Mouse (Mus musculus) liver, embryonic 12.5 days (tissue): ENCODE data around the gene Ptcra. TPM values are rescaled to one million over a fixed set of nuclear protein-coding genes. Genes with fewer than 3 reads are reported as not detected.
A peak's percentile ranks its signal among the peaks of the same experiment; 100 is the strongest.

Experiments used
- ATAC-seq: fragments of 200-750 bp; cut with Nextera tagmentation; 2 replicates; pipeline ENCODE4 v1.8.0; 2017; ENCODE audit warnings: moderate number of reproducible peaks, mild to moderate bottlenecking, moderate library complexity
- H3K27ac ChIP-seq: fragments of 300-500 bp; sonication (generic); 2 replicates; pipeline ENCODE4 v1.5.1; 2016; ENCODE audit warnings: mild to moderate bottlenecking
- H3K27me3 ChIP-seq: fragments of 300-500 bp; sonication (generic); replicated peaks from 2 replicates; pipeline ENCODE4 v1.6.1; 2016; ENCODE audit warnings: mild to moderate bottlenecking, moderate library complexity
- H3K36me3 ChIP-seq: fragments of 300-500 bp; sonication (generic); 2 replicates; pipeline ENCODE4 v1.6.1; 2016; ENCODE audit warnings: mild to moderate bottlenecking, moderate library complexity
- H3K4me1 ChIP-seq: fragments of 300-500 bp; sonication (generic); 2 replicates; pipeline ENCODE4 v1.6.1; 2016
- H3K4me2 ChIP-seq: fragments of 300-500 bp; sonication (generic); 2 replicates; pipeline ENCODE4 v1.6.1; 2016; ENCODE audit warnings: mild to moderate bottlenecking, moderate library complexity
- H3K4me3 ChIP-seq: fragments of 300-500 bp; sonication (generic); 2 replicates; pipeline ENCODE4 v1.5.1; 2016; ENCODE audit warnings: mild to moderate bottlenecking, moderate library complexity
- H3K9ac ChIP-seq: fragments of 300-500 bp; sonication (generic); 2 replicates; pipeline ENCODE4 v1.6.1; 2016; ENCODE audit warnings: mild to moderate bottlenecking, moderate library complexity
- H3K9me3 ChIP-seq: fragments of 300-500 bp; sonication (generic); replicated peaks from 2 replicates; pipeline ENCODE4 v1.6.1; 2016; ENCODE audit warnings: mild to moderate bottlenecking, moderate library complexity
- WGBS: fragments of 180-500 bp; shearing (Covaris S2); methylation state at CpG from one replicate; pipeline ENCODE4 v1.1.7; 2016; ENCODE audit not compliant: insufficient replicate concordance; 5-methylcytosine and 5-hydroxymethylcytosine counted together
- polyA plus RNA-seq: library from polyadenylated mRNA; unstranded; fragments of >200 nt; fragmentation: Nextera tagmentation; extraction: Ambion mirVana; gene quantifications from 2 replicates; pipeline ENCODE4 v1.2.1, GENCODE M21; 2016

Gene Ptcra
- polyA plus RNA-seq, 1 experiment from 2014 or later = 0.62 TPM

- Histone ChIP-seq H3K27me3 (no peaks in the 10 kb centered on the region), H3K27ac (peak overlapping the region; percentile 86), H3K9ac (peak overlapping the region; percentile 75), H3K4me2 (peak overlapping the region; percentile 70), H3K4me1 (peaks cover 29% of the 10 kb centered on the region), H3K36me3 (peaks cover 31% of the 10 kb centered on the region), H3K4me3 (peak overlapping the region; percentile 75), H3K9me3 (no peaks in the 10 kb centered on the region)
- ATAC-seq = peak; percentile 3; the same call in 1 of the 2 replicates
- WGBS = 68% methylated on average over 2 of the region's 2 CpGs
These were observed 19.7 kb upstream of the Ptcra start for GRCm38 (mm10) chr17:46783222-46783565.

GRCm38 (mm10) chr17:46782341-46783221 lies 19.1 kb upstream of the Ptcra start, which contains the start of gene Rpl7l1:
Gene Rpl7l1, minus strand, starts transcription at chr17:46782672.
- Histone ChIP-seq H3K9ac (peak within 1 kb of the TSS; percentile 75), H3K27ac (peak within 1 kb of the TSS; percentile 86), H3K4me2 (peak within 1 kb of the TSS; percentile 70), H3K4me3 (peak within 1 kb of the TSS; percentile 75), H3K4me1 (peaks cover 29% of the 10 kb centered on the region), H3K27me3 (no peaks in the 10 kb centered on the region), H3K9me3 (no peaks in the 10 kb centered on the region), H3K36me3 (peaks cover 37% of the 10 kb centered on the region)
- under 1% methylated on average over 44 of the region's 44 CpGs for WGBS
- ATAC-seq = peak; percentile 93

- peak overlapping the region; percentile 75 for H3K9ac ChIP-seq
- WGBS = 3% methylated on average over 11 of the region's 11 CpGs
- no peak for ATAC-seq
These were observed 18.4 kb upstream of the Ptcra start for GRCm38 (mm10) chr17:46781876-46782275.

GRCm38 (mm10) chr17:46776087-46776486 lies 12.6 kb upstream of the Ptcra start:
- ATAC-seq = no peak
- H3K9ac ChIP-seq = no peak overlapping the region
- no peaks in the 10 kb centered on the region for H3K27me3 ChIP-seq
- no peak overlapping the region for H3K4me3 ChIP-seq
- no peaks in the 10 kb centered on the region for H3K9me3 ChIP-seq
- peaks cover 34% of the 10 kb centered on the region for H3K4me1 ChIP-seq
- no peak overlapping the region for H3K4me2 ChIP-seq
- H3K27ac ChIP-seq = no peak overlapping the region
- 87% methylated on average over 3 of the region's 3 CpGs for WGBS
- H3K36me3 ChIP-seq = peaks cover 70% of the 10 kb centered on the region

More at GRCm38 (mm10) chr17:46781876-46782275, 18.4 kb upstream of the Ptcra start:
- Histone ChIP-seq H3K36me3 (peaks cover 44% of the 10 kb centered on the region), H3K27me3 (no peaks in the 10 kb centered on the region), H3K4me3 (peak overlapping the region; percentile 75), H3K4me2 (peak overlapping the region; percentile 70), H3K9me3 (no peaks in the 10 kb centered on the region), H3K27ac (peak overlapping the region; percentile 86), H3K4me1 (peaks cover 23% of the 10 kb centered on the region)

- Histone ChIP-seq H3K36me3 (peaks cover 60% of the 10 kb centered on the region), H3K9me3 (no peaks in the 10 kb centered on the region), H3K27ac (no peak overlapping the region), H3K27me3 (no peaks in the 10 kb centered on the region), H3K4me1 (peaks cover 30% of the 10 kb centered on the region), H3K4me3 (no peak overlapping the region), H3K4me2 (no peak overlapping the region), H3K9ac (no peak overlapping the region)
- no peak for ATAC-seq
- WGBS = 85% methylated on average over 9 of the region's 9 CpGs
These were observed 11.6 kb upstream of the Ptcra start for GRCm38 (mm10) chr17:46775070-46775469.

- Histone ChIP-seq H3K4me2 (peak overlapping the region; percentile 92), H3K27ac (peak overlapping the region; percentile 87; the same call in 1 of the 2 replicates), H3K4me3 (peak overlapping the region; percentile 92), H3K9me3 (no peaks in the 10 kb centered on the region), H3K9ac (peak overlapping the region; percentile 86; the same call in 1 of the 2 replicates), H3K4me1 (peaks cover 30% of the 10 kb centered on the region), H3K27me3 (no peaks in the 10 kb centered on the region), H3K36me3 (peaks cover 51% of the 10 kb centered on the region)
- 0 out of 2 replicates have a peak, but pooled peaks have one; percentile 0 for ATAC-seq
- 42% methylated on average over 2 of the region's 2 CpGs for WGBS
These were observed 10.6 kb upstream of the Ptcra start for GRCm38 (mm10) chr17:46774131-46774472.

- whole genome bisulfite sequencing = 5% methylated on average over 19 of the region's 20 CpGs
- H3K27me3 ChIP-seq = no peaks in the 10 kb centered on the region
- H3K4me1 ChIP-seq = peaks cover 30% of the 10 kb centered on the region
- H3K36me3 ChIP-seq = peaks cover 45% of the 10 kb centered on the region
- H3K9me3 ChIP-seq = no peaks in the 10 kb centered on the region
- peak overlapping the region; percentile 87 for H3K27ac ChIP-seq
- H3K9ac ChIP-seq = peak overlapping the region; percentile 86
- H3K4me3 ChIP-seq = peak overlapping the region; percentile 92
- peak overlapping the region; percentile 92 for H3K4me2 ChIP-seq
- ATAC-seq = peak; percentile 37
These were observed 10.0 kb upstream of the Ptcra start for GRCm38 (mm10) chr17:46773278-46774130.

- H3K4me1 ChIP-seq = peaks cover 36% of the 10 kb centered on the region
- peak within 1 kb of the TSS; percentile 92 for H3K4me3 ChIP-seq
- no peaks in the 10 kb centered on the region for H3K9me3 ChIP-seq
- under 1% methylated on average over 50 of the region's 50 CpGs for WGBS
- no peaks in the 10 kb centered on the region for H3K27me3 ChIP-seq
- H3K9ac ChIP-seq = peak within 1 kb of the TSS; percentile 86
- peak; percentile 85 for ATAC-seq
- H3K4me2 ChIP-seq = peak within 1 kb of the TSS; percentile 92
- peak within 1 kb of the TSS; percentile 87 for H3K27ac ChIP-seq
- peaks cover 36% of the 10 kb centered on the region for H3K36me3 ChIP-seq
These were observed 9.1 kb upstream of the Ptcra start, which contains the start of gene 2310039H08Rik for GRCm38 (mm10) chr17:46772404-46773277. Gene 2310039H08Rik, plus strand, starts transcription at chr17:46772635.

GRCm38 (mm10) chr17:46772038-46772403 lies 8.5 kb upstream of the Ptcra start:
- peaks cover 30% of the 10 kb centered on the region for H3K36me3 ChIP-seq
- WGBS = 5% methylated on average over 5 of the region's 5 CpGs
- H3K9me3 ChIP-seq = no peaks in the 10 kb centered on the region

GRCm38 (mm10) chr17:46771616-46772015 lies 8.1 kb upstream of the Ptcra start:
- H3K36me3 ChIP-seq = peaks cover 26% of the 10 kb centered on the region
- no peak for ATAC-seq
- H3K9ac ChIP-seq = peak overlapping the region; percentile 86
- no peaks in the 10 kb centered on the region for H3K27me3 ChIP-seq
- WGBS = 58% methylated on average over 17 of the region's 17 CpGs
- H3K4me1 ChIP-seq = peaks cover 37% of the 10 kb centered on the region
- peak overlapping the region; percentile 87 for H3K27ac ChIP-seq
- H3K4me3 ChIP-seq = peak overlapping the region; percentile 92
- H3K4me2 ChIP-seq = peak overlapping the region; percentile 92
- no peaks in the 10 kb centered on the region for H3K9me3 ChIP-seq

More at GRCm38 (mm10) chr17:46772038-46772403, 8.5 kb upstream of the Ptcra start:
- Histone ChIP-seq H3K9ac (peak overlapping the region; percentile 86), H3K4me1 (peaks cover 37% of the 10 kb centered on the region), H3K27me3 (no peaks in the 10 kb centered on the region), H3K4me2 (peak overlapping the region; percentile 92), H3K27ac (peak overlapping the region; percentile 87), H3K4me3 (peak overlapping the region; percentile 92)
- ATAC-seq = no peak

GRCm38 (mm10) chr17:46771025-46771424 lies 7.5 kb upstream of the Ptcra start:
- ATAC-seq = no peak
- Histone ChIP-seq H3K4me3 (no peak overlapping the region), H3K4me1 (peaks cover 37% of the 10 kb centered on the region), H3K9me3 (no peaks in the 10 kb centered on the region), H3K4me2 (no peak overlapping the region), H3K9ac (no peak overlapping the region), H3K27me3 (no peaks in the 10 kb centered on the region), H3K36me3 (peaks cover 20% of the 10 kb centered on the region), H3K27ac (no peak overlapping the region)
- WGBS = 72% methylated on average over 4 of the region's 4 CpGs
